Mouse (Mus musculus) megakaryocyte, adult 5-6 weeks (primary cell): ENCODE results near the gene Nfkbie. TPM values are rescaled to one million over a fixed set of nuclear protein-coding genes. Genes with fewer than 3 reads are reported as not detected.

ENCODE experiments used
- total RNA-seq, 2 experiments: library from RNA; stranded (forward) in 1 of 2; stranded (reverse) in 1 of 2; fragments of 153-499, 151-499 nt in 1 of 2; fragments of 221-1000, 200-1000 nt in 1 of 2; gene quantifications; 2 replicates each; pipeline versions ENCODE4 v1.2.3 to v1.2.4; 2015 to 2017

Nfkbie gene
- total RNA-seq, 2 experiments from 2014 or later: 10.4 to 14.0 TPM

Other genes starting within 250 kb of the Nfkbie start
- gene Cdc5l, start 122.0 kb upstream of the Nfkbie start, total RNA-seq (2015): 58.1 and 60.7 TPM in 2 replicates
- 106 and 112 TPM in 2 replicates for gene Cdc5l, start 122.0 kb upstream of the Nfkbie start, total RNA-seq (2017)
- not detected in 2 replicates for gene Spats1, start 80.3 kb upstream of the Nfkbie start, total RNA-seq (2015)
- not detected in 2 replicates for gene Spats1, start 80.3 kb upstream of the Nfkbie start, total RNA-seq (2017)
- gene Aars2, start 48.9 kb upstream of the Nfkbie start, total RNA-seq (2015): 2.3 and 4.0 TPM in 2 replicates
- 4.6 and 5.2 TPM in 2 replicates for gene Aars2, start 48.9 kb upstream of the Nfkbie start, total RNA-seq (2017)
- gene Tcte1, start 32.3 kb upstream of the Nfkbie start, total RNA-seq (2015): not detected in 2 replicates
- not detected in 2 replicates for gene Tcte1, start 32.3 kb upstream of the Nfkbie start, total RNA-seq (2017)
- gene Tmem151b, start 6.0 kb upstream of the Nfkbie start, total RNA-seq (2015): not detected in 2 replicates
- gene Tmem151b, start 6.0 kb upstream of the Nfkbie start, total RNA-seq (2017): not detected in 2 replicates
- 33.7 and 44.9 TPM in 2 replicates for gene Slc35b2, start 8.2 kb downstream of the Nfkbie start, total RNA-seq (2015)
- 48.2 and 52.2 TPM in 2 replicates for gene Slc35b2, start 8.2 kb downstream of the Nfkbie start, total RNA-seq (2017)
- gene Hsp90ab1, start 17.6 kb downstream of the Nfkbie start, total RNA-seq (2015): 448 and 487 TPM in 2 replicates
- gene Hsp90ab1, start 17.6 kb downstream of the Nfkbie start, total RNA-seq (2017): 829 and 973 TPM in 2 replicates
- 23.8 and 31.2 TPM in 2 replicates for gene Slc29a1, start 43.9 kb downstream of the Nfkbie start, total RNA-seq (2015)
- gene Slc29a1, start 43.9 kb downstream of the Nfkbie start, total RNA-seq (2017): 22.9 and 32.6 TPM in 2 replicates
- gene Mymx, start 46.4 kb downstream of the Nfkbie start, total RNA-seq (2015): not detected in 2 replicates
- gene Mymx, start 46.4 kb downstream of the Nfkbie start, total RNA-seq (2017): not detected in 2 replicates
- gene Capn11, start 103.6 kb downstream of the Nfkbie start, total RNA-seq (2015): 0.67 TPM in 1 of 2 replicates, not detected in the other
- gene Capn11, start 103.6 kb downstream of the Nfkbie start, total RNA-seq (2017): not detected in 2 replicates
- 30.3 and 34.7 TPM in 2 replicates for gene Mrpl14, start 130.6 kb downstream of the Nfkbie start, total RNA-seq (2015)
- gene Mrpl14, start 130.6 kb downstream of the Nfkbie start, total RNA-seq (2017): 12.7 and 14.7 TPM in 2 replicates
- 3.3 and 5.3 TPM in 2 replicates for gene Tmem63b, start 131.2 kb downstream of the Nfkbie start, total RNA-seq (2015)
- 3.6 and 5.3 TPM in 2 replicates for gene Tmem63b, start 131.2 kb downstream of the Nfkbie start, total RNA-seq (2017)
- not detected in 2 replicates for gene 1600014C23Rik, start 178.1 kb downstream of the Nfkbie start, total RNA-seq (2015)
- gene 1600014C23Rik, start 178.1 kb downstream of the Nfkbie start, total RNA-seq (2017): not detected in 2 replicates